Mouse (Mus musculus): ENCODE results near the gene Dnal1. TPM values are rescaled to one million over a fixed set of nuclear protein-coding genes. Genes with fewer than 3 reads are reported as not detected.

Dnal1 gene
- polyA plus RNA-seq, 1 experiment from 2014 or later = 23.6 TPM

GRCm38 (mm10) chr12:84174871-84175270 is 60.7 kb downstream of the Dnal1 start:
- ATAC-seq (no peak), DNase-seq (ENCODE audit: low read depth, low spot score) (no peak)
- in situ Hi-C loops (cut with MboI; ENCODE audit: low pct_unique_long_range_greater_than_20kb) = no loop called here
- CTCF ChIA-PET = interaction anchor here (1.2 to 1.8 kb wide), 2 partner anchors 9 to 11 kb away, joined by 4 to 7 read pairs; no protein-coding TSS in a partner anchor
- no peak for TF ChIP-seq CTCF (IDR thresholded peaks at IDR 0.05)
- POLR2A ChIA-PET = no interaction called here
- H3K27me3 ChIP-seq = no peaks in the 10 kb centered on the region

- DNase-seq (ENCODE audit: low read depth, low spot score) (no peak), ATAC-seq (peak; percentile 69)
- in situ Hi-C loops (cut with MboI; ENCODE audit: low pct_unique_long_range_greater_than_20kb) = no loop called here
- TF ChIP-seq CTCF (IDR thresholded peaks at IDR 0.05) = no peak
- CTCF ChIA-PET = interaction anchor here (0.7 to 1.5 kb wide), 3 partner anchors 8 to 46 kb away, joined by 3 to 4 read pairs (median 4); no protein-coding TSS in a partner anchor
- no peaks in the 10 kb centered on the region for H3K27me3 ChIP-seq
- POLR2A ChIA-PET = interaction anchor here (0.9 to 3.2 kb wide), 3 partner anchors 14 to 18 kb away, joined by 3 to 12 read pairs (median 6); no protein-coding TSS in a partner anchor
Observed at GRCm38 (mm10) chr12:84175659-84176061, 61.5 kb downstream of the Dnal1 start.

DNA sequence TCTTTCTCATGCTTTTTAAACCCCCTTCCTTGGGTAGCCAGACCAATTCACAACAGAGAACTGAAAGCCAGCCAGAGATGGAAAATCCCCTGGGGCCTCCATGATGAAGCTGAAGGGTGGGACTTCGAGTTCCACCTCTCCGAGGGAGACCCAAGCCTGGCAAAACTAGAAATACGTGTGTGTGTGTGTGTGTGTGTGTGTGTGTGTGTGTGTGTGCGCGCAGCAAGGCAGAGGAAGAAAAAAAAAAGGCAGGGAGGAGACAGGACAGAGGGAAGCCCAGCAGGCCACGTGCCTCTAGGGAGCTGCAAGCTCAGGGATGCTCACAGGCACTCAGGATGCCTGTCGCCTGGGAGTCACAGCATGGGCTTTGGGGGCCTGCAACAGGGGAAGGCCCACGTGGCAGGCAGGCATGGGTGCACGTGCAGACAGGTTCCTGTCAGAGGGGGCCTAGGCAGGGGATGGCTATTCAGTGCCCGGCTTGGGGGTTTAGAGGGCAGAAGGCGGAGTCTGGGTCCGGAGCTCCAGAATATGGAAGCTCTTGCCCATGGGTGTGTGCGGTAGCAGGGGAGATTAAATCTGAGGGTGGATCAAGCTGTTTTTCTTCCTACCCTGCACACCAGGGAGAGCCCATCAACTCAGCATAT is 62.1 kb downstream of the Dnal1 start:
- H3K27me3 ChIP-seq = no peaks in the 10 kb centered on the region
- CTCF ChIA-PET = interaction anchor here (0.7 to 1.5 kb wide), 3 partner anchors 12 to 82 kb away, joined by 3 to 4 read pairs (median 3); no protein-coding TSS in a partner anchor
- ATAC-seq (no peak), DNase-seq (ENCODE audit: low read depth, low spot score) (no peak)
- no peak for TF ChIP-seq CTCF (IDR thresholded peaks at IDR 0.05)
- in situ Hi-C loops (cut with MboI; ENCODE audit: low pct_unique_long_range_greater_than_20kb) = no loop called here
- POLR2A ChIA-PET = interaction anchor here (0.5 to 3.2 kb wide), 5 partner anchors 14 to 129 kb away, joined by 3 to 12 read pairs (median 3); no protein-coding TSS in a partner anchor

- POLR2A ChIA-PET = interaction anchor here (0.6 to 3.2 kb wide), 3 partner anchors 13 to 129 kb away, joined by 3 to 12 read pairs (median 6); no protein-coding TSS in a partner anchor
- CTCF ChIA-PET = interaction anchor here (1.2 to 1.5 kb wide), 3 partner anchors 36 to 81 kb away, joined by 3 to 4 read pairs (median 3); no protein-coding TSS in a partner anchor
- no peak for TF ChIP-seq CTCF (IDR thresholded peaks at IDR 0.05)
- in situ Hi-C loops (cut with MboI; ENCODE audit: low pct_unique_long_range_greater_than_20kb) = no loop called here
- no peak for ATAC-seq
- no peaks in the 10 kb centered on the region for H3K27me3 ChIP-seq
- no peak for DNase-seq (ENCODE audit: low read depth, low spot score)
Observed at GRCm38 (mm10) chr12:84176886-84177765, 63.0 kb downstream of the Dnal1 start.

- ChIA-PET CTCF (interaction anchor here (1.3 kb wide), 1 partner anchor 37 kb away, joined by 4 read pairs; no protein-coding TSS in a partner anchor), POLR2A (interaction anchor here (0.7 to 3.2 kb wide), 2 partner anchors 12 to 16 kb away, joined by 4 to 12 read pairs; no protein-coding TSS in a partner anchor)
- no peaks in the 10 kb centered on the region for H3K27me3 ChIP-seq
- no peak for TF ChIP-seq CTCF (IDR thresholded peaks at IDR 0.05)
- in situ Hi-C loops (cut with MboI; ENCODE audit: low pct_unique_long_range_greater_than_20kb) = no loop called here
- ATAC-seq (no peak), DNase-seq (ENCODE audit: low read depth, low spot score) (no peak)
Observed at GRCm38 (mm10) chr12:84178052-84178451, 63.9 kb downstream of the Dnal1 start.

- in situ Hi-C loops (cut with MboI; ENCODE audit: low pct_unique_long_range_greater_than_20kb) = no loop called here
- no peak for ATAC-seq
- ChIA-PET POLR2A (interaction anchor here (0.6 to 3.2 kb wide), 3 partner anchors 9 to 17 kb away, joined by 4 to 12 read pairs (median 4); no protein-coding TSS in a partner anchor), CTCF (interaction anchor here (1.3 to 1.6 kb wide), 2 partner anchors 13 to 37 kb away, joined by 4 read pairs; no protein-coding TSS in a partner anchor)
- no peaks in the 10 kb centered on the region for H3K27me3 ChIP-seq
- no peak for DNase-seq (ENCODE audit: low read depth, low spot score)
- TF ChIP-seq CTCF (IDR thresholded peaks at IDR 0.05) = no peak
Observed at GRCm38 (mm10) chr12:84178652-84179445, 64.7 kb downstream of the Dnal1 start.

DNA sequence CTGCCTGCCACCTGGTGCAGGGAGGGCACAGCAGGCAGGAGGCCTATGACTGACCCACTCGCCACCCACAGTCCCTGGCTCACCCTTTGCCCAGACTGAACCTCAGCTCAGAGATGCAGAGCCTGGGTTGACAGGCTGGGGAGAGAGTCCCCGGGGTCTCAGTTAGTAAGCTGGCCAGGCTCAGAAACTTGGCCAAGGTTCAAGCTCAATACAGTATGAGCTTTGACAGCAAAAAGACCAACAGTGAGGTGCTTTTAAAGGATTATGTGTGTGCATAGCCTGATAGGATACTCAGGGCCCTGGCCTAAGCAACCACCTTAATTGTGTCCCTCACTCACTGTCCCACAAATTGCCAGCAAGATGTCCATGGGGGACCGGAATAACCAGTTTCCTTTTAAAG is 65.9 kb downstream of the Dnal1 start:
- ChIA-PET CTCF (interaction anchor here (1.3 kb wide), 1 partner anchor 49 kb away, joined by 3 read pairs; no protein-coding TSS in a partner anchor), POLR2A (interaction anchor here (0.9 to 1.5 kb wide), 2 partner anchors 13 to 15 kb away, joined by 4 read pairs; no protein-coding TSS in a partner anchor)
- TF ChIP-seq CTCF (IDR thresholded peaks at IDR 0.05) = no peak
- in situ Hi-C loops (cut with MboI; ENCODE audit: low pct_unique_long_range_greater_than_20kb) = no loop called here
- H3K27me3 ChIP-seq = no peaks in the 10 kb centered on the region
- ATAC-seq = no peak
- DNase-seq (ENCODE audit: low read depth, low spot score) = no peak

- no peaks in the 10 kb centered on the region for H3K27me3 ChIP-seq
- DNase-seq (ENCODE audit: low read depth, low spot score) (no peak), ATAC-seq (peak; percentile 62)
- TF ChIP-seq CTCF (IDR thresholded peaks at IDR 0.05) = no peak
- ChIA-PET CTCF (interaction anchor here (1.3 kb wide), 1 partner anchor 49 kb away, joined by 3 read pairs; no protein-coding TSS in a partner anchor), POLR2A (interaction anchor here (0.9 to 1.5 kb wide), 2 partner anchors 12 to 14 kb away, joined by 4 read pairs; no protein-coding TSS in a partner anchor)
- in situ Hi-C loops (cut with MboI; ENCODE audit: low pct_unique_long_range_greater_than_20kb) = no loop called here
Observed at GRCm38 (mm10) chr12:84180701-84181435, 66.7 kb downstream of the Dnal1 start.

DNA sequence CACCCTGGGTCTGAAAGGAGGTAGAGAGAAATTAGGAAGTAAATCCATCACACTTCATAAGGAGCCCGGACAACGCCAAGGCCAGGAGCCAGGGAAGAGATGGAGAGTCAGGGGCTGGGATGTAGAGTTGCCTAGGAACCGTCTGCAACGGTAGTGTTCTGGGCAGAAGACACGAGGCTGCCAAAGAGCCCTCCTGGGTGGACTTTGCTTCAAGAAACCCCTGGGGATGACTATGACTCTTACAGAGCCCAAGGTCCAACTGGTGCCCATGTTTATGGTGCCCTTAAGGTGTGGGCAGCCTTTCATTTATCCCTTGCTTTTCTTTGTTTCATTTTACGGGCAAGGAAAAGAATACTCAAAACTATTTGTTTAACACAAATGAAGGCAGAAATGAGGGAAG is 67.8 kb downstream of the Dnal1 start:
- ChIA-PET CTCF (no interaction called here), POLR2A (no interaction called here)
- in situ Hi-C loops (cut with MboI; ENCODE audit: low pct_unique_long_range_greater_than_20kb) = no loop called here
- TF ChIP-seq CTCF (IDR thresholded peaks at IDR 0.05) = no peak
- no peak for ATAC-seq
- H3K27me3 ChIP-seq = no peaks in the 10 kb centered on the region
- no peak for DNase-seq (ENCODE audit: low read depth, low spot score)
